Mouse (Mus musculus) testis, adult 2 months (tissue): Measurements from ENCODE around the gene Grhpr. TPM values are rescaled to one million over a fixed set of nuclear protein-coding genes. Genes with fewer than 3 reads are reported as not detected.
"Not testable (repeated sequence)": the region's sequence is repeated elsewhere in the genome, so short reads cannot be mapped to it uniquely, and the experiment has no call there.

ENCODE experiments used
- H3K27ac ChIP-seq: fragments of 200-500 bp; 2 replicates; pipeline ENCODE4 v1.5.1; 2012; ENCODE audit warnings: low read depth, low read length; ENCODE audit not compliant: control insufficient read depth, insufficient read depth
- H3K27me3 ChIP-seq: fragments of 200-500 bp; 2 replicates; pipeline ENCODE4 v1.6.1; 2012; ENCODE audit warnings: mild to moderate bottlenecking, low read length, moderate library complexity; ENCODE audit not compliant: control insufficient read depth, insufficient read depth
- H3K36me3 ChIP-seq: fragments of 200-500 bp; 2 replicates; pipeline ENCODE4 v1.6.1; 2012; ENCODE audit warnings: mild to moderate bottlenecking, low read length; ENCODE audit not compliant: control insufficient read depth, insufficient read depth
- H3K4me1 ChIP-seq: fragments of 200-500 bp; 2 replicates; pipeline ENCODE4 v1.6.1; 2012; ENCODE audit warnings: low read length; ENCODE audit not compliant: control insufficient read depth, insufficient read depth
- H3K4me3 ChIP-seq: fragments of 200-500 bp; 2 replicates; pipeline ENCODE4 v1.5.1; 2012; ENCODE audit warnings: low read depth, mild to moderate bottlenecking, low read length, moderate library complexity, mixed read lengths; ENCODE audit not compliant: control insufficient read depth
- CTCF ChIP-seq: fragments of 200-500 bp; IDR thresholded peaks from 2 replicates; pipeline ENCODE4 v1.5.1; 2012; ENCODE audit warnings: low read depth, mild to moderate bottlenecking, inconsistent platforms, low read length, moderate library complexity; ENCODE audit not compliant: control insufficient read depth, insufficient read depth, insufficient replicate concordance
- POLR2A ChIP-seq: fragments of 200-500 bp; IDR thresholded peaks from 2 replicates; pipeline ENCODE4 v1.6.1; 2012; ENCODE audit warnings: low read depth, mild to moderate bottlenecking, inconsistent platforms, low read length, moderate library complexity; ENCODE audit not compliant: control insufficient read depth
- polyA plus RNA-seq: library from polyadenylated mRNA; depleted of rRNA; stranded (reverse); fragments of >200 nt; gene quantifications from 2 replicates; pipeline ENCODE4 v1.2.3, GENCODE M21; 2012; rRNA removed

Gene Grhpr
- polyA plus RNA-seq, 1 experiment, result 13.1 TPM

DNA sequence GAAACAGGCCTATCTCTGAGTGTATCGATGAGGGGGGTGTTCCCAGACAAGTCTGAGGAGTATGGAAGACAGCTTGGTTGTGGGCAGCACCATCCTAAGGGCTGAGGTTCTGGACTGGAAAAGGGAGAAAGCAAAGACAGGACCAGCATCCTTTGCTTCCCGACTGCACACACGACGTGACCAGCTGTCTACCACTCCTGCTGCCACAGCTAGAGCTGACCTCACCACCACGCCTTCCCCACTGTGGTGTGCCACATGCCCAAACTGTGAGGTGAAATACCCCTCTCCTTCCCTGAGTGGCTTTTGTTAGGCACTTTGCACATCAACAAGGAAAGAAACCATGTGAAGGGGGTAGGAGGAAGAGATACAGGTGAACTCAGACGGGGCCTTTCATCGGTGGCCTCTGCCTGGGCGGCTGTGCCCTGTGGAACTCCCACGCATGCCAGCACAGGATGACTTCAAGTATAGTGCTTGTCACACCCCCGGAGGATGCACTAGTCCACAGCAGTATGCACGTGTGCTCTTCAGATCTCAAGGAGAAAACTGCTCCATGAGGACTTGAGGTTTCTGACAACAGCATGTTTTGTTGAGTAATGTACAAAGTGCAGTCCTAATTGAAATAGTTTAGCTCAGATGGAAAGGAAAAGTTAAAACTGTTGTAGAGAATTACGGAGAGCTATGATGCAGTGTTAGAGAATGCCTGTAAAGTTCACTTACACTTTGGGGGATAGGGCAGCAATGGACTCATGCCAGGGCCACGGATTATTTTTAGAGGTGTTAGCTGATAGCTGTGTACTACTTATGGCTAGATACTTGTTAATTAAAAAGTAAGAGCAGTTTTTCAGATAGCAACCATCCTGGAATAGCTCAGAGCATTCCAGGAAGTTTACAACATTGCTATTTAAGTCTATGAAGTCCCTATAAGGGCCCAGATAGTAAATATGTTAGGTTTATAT, 56.5 kb downstream of the Grhpr start:
- Histone ChIP-seq H3K27me3 (no peaks in the 10 kb centered on the region), H3K36me3 (no peaks in the 10 kb centered on the region), H3K27ac (no peak overlapping the region), H3K4me1 (peaks cover 3% of the 10 kb centered on the region; the same call in 1 of the 2 replicates), H3K4me3 (no peak overlapping the region)
- no peak for TF ChIP-seq POLR2A
- TF ChIP-seq CTCF, result no peak

DNA sequence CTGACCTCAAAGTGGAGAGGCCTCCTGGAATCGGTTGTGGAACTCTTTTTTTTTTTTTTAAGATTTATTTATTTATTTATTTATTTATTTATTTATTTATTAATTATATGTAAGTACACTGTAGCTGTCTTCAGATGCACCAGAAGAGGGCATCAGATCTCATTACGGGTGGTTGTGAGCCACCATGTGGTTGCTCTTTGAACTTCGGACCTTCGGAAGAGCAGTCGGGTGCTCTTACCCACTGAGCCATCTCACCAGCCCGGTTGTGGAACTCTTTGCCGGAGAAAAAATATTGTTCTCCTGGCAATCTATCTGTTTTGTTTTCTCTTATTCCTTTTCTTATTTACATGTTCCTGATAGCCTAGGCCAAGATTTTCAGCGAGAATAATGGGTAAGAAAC, 57.7 kb downstream of the Grhpr start:
- not testable (repeated sequence) for H3K4me3 ChIP-seq, H3K27me3 ChIP-seq, H3K4me1 ChIP-seq, H3K36me3 ChIP-seq, H3K27ac ChIP-seq

DNA sequence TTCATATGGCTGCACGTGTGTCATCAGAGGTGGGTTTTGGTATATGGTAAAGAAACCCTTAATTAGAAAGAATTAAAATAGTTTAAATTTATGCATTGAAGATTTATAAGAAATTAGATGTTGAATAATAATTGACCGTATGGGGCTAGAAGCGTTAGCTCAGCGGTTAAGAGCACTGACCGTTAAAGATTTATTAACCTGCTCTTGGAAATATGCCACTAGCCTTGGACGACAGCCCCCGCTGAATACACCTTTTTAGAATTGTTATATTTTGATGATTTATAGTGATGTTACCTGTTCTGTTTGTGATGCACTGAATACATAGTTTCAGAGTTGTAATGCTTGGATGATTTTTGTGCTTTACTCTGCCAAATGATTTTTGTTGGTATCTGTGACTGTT, 58.4 kb downstream of the Grhpr start:
- H3K27ac ChIP-seq, H3K4me1 ChIP-seq, H3K27me3 ChIP-seq, H3K4me3 ChIP-seq, H3K36me3 ChIP-seq: not testable (repeated sequence)

Other genes with a start within 250 kb of the Grhpr start
- 22.6 and 25.3 TPM in 2 replicates for gene Zcchc7, start 225.5 kb upstream of the Grhpr start, polyA plus RNA-seq
- gene Zbtb5, start 31.0 kb downstream of the Grhpr start, polyA plus RNA-seq, result 36.2 and 41.6 TPM in 2 replicates
- gene Polr1e, start 37.2 kb downstream of the Grhpr start, polyA plus RNA-seq, result 6.3 and 6.8 TPM in 2 replicates
- 3.0 and 4.2 TPM in 2 replicates for gene Fbxo10, start 103.2 kb downstream of the Grhpr start, polyA plus RNA-seq
- 12.9 and 16.2 TPM in 2 replicates for gene Tomm5, start 126.7 kb downstream of the Grhpr start, polyA plus RNA-seq
- gene Frmpd1, start 203.5 kb downstream of the Grhpr start, polyA plus RNA-seq, result 2.8 and 3.4 TPM in 2 replicates